Mouse (Mus musculus) kidney, embryonic 15.5 days (tissue): ENCODE data around the gene Tnfrsf11a. TPM values are rescaled to one million over a fixed set of nuclear protein-coding genes. Genes with fewer than 3 reads are reported as not detected.
A peak's percentile ranks its signal among the peaks of the same experiment; 100 is the strongest.

Source experiments
- ATAC-seq: fragments of 200-750 bp; cut with Nextera tagmentation; replicated peaks from 2 replicates; pipeline ENCODE4 v1.8.0; 2017; ENCODE audit warnings: moderate TSS enrichment; ENCODE audit not compliant: low FRiP score
- H3K27ac ChIP-seq: fragments of 300-500 bp; sonication (generic); 2 replicates; pipeline ENCODE4 v1.5.1; 2015; ENCODE audit warnings: mild to moderate bottlenecking, inconsistent platforms
- H3K27me3 ChIP-seq: fragments of 300-500 bp; sonication (generic); 2 replicates; pipeline ENCODE4 v1.6.1; 2015; ENCODE audit warnings: inconsistent platforms
- H3K36me3 ChIP-seq: fragments of 300-500 bp; sonication (generic); 2 replicates; pipeline ENCODE4 v1.6.1; 2015; ENCODE audit warnings: inconsistent platforms
- H3K4me1 ChIP-seq: fragments of 300-500 bp; sonication (generic); 2 replicates; pipeline ENCODE4 v1.6.1; 2015; ENCODE audit warnings: inconsistent platforms
- H3K4me2 ChIP-seq: fragments of 300-500 bp; sonication (generic); 2 replicates; pipeline ENCODE4 v1.6.1; 2015; ENCODE audit warnings: moderate library complexity, mild to moderate bottlenecking, inconsistent platforms
- H3K4me3 ChIP-seq: fragments of 300-500 bp; sonication (generic); replicated peaks from 2 replicates; pipeline ENCODE4 v1.5.1; 2015; ENCODE audit warnings: mild to moderate bottlenecking, inconsistent platforms
- H3K9ac ChIP-seq: fragments of 300-500 bp; sonication (generic); 2 replicates; pipeline ENCODE4 v1.6.1; 2015; ENCODE audit warnings: mild to moderate bottlenecking, inconsistent platforms
- H3K9me3 ChIP-seq: fragments of 300-500 bp; sonication (generic); replicated peaks from 2 replicates; pipeline ENCODE4 v1.6.1; 2016; ENCODE audit warnings: inconsistent platforms
- WGBS: fragments of 180-500 bp; shearing (Covaris S2); methylation state at CpG from one replicate; pipeline ENCODE4 v1.1.7; 2015; ENCODE audit warnings: mixed read lengths; 5-methylcytosine and 5-hydroxymethylcytosine counted together
- polyA plus RNA-seq: library from polyadenylated mRNA; unstranded; fragments of >200 nt; fragmentation: Nextera tagmentation; extraction: Ambion mirVana; gene quantifications from 2 replicates; pipeline ENCODE4 v1.2.1, GENCODE M21; 2015

The Tnfrsf11a gene
- polyA plus RNA-seq: 1.4 and 1.5 TPM in 2 replicates

- Histone ChIP-seq H3K9ac (peak within 1 kb of the TSS; percentile 60), H3K9me3 (no peaks in the 10 kb centered on the region), H3K4me1 (peaks cover 22% of the 10 kb centered on the region), H3K36me3 (no peaks in the 10 kb centered on the region), H3K4me3 (peak within 1 kb of the TSS; percentile 68), H3K27me3 (peaks cover 35% of the 10 kb centered on the region), H3K4me2 (peak within 1 kb of the TSS; percentile 99), H3K27ac (no peak within 1 kb of the TSS)
- WGBS: 3% methylated on average over 77 of the region's 77 CpGs
- ATAC-seq: peak; percentile 89
Measured at GRCm38 (mm10) chr1:105780457-105781364, at the start of gene Tnfrsf11a. Tnfrsf11a (plus strand) TSS chr1:105780718.

GRCm38 (mm10) chr1:105735318-105735717, 45.2 kb upstream of the Tnfrsf11a start:
- H3K4me1 ChIP-seq: no peaks in the 10 kb centered on the region
- H3K9me3 ChIP-seq: no peaks in the 10 kb centered on the region
- no peaks in the 10 kb centered on the region for H3K27me3 ChIP-seq
- no peak for ATAC-seq
- no peak overlapping the region for H3K9ac ChIP-seq
- H3K36me3 ChIP-seq: peaks cover 33% of the 10 kb centered on the region
- 84% methylated on average over 3 of the region's 3 CpGs for WGBS
- H3K27ac ChIP-seq: no peak overlapping the region
- H3K4me3 ChIP-seq: no peak overlapping the region
- H3K4me2 ChIP-seq: no peak overlapping the region

GRCm38 (mm10) chr1:105738334-105738733, 42.2 kb upstream of the Tnfrsf11a start:
- Histone ChIP-seq H3K4me1 (no peaks in the 10 kb centered on the region), H3K27ac (no peak overlapping the region), H3K36me3 (peaks cover 48% of the 10 kb centered on the region), H3K4me2 (no peak overlapping the region), H3K4me3 (no peak overlapping the region), H3K9ac (no peak overlapping the region), H3K27me3 (no peaks in the 10 kb centered on the region), H3K9me3 (no peaks in the 10 kb centered on the region)
- 71% methylated on average over 6 of the region's 6 CpGs for WGBS
- no peak for ATAC-seq

GRCm38 (mm10) chr1:105739493-105739892, 41.0 kb upstream of the Tnfrsf11a start:
- no peak overlapping the region for H3K4me2 ChIP-seq
- H3K9me3 ChIP-seq: no peaks in the 10 kb centered on the region
- no peak overlapping the region for H3K4me3 ChIP-seq
- H3K36me3 ChIP-seq: peaks cover 53% of the 10 kb centered on the region
- no peak overlapping the region for H3K9ac ChIP-seq
- ATAC-seq: no peak
- no peaks in the 10 kb centered on the region for H3K27me3 ChIP-seq
- H3K4me1 ChIP-seq: no peaks in the 10 kb centered on the region
- no peak overlapping the region for H3K27ac ChIP-seq

- no peak overlapping the region for H3K27ac ChIP-seq
- no peaks in the 10 kb centered on the region for H3K9me3 ChIP-seq
- no peak for ATAC-seq
- peaks cover 61% of the 10 kb centered on the region for H3K36me3 ChIP-seq
- H3K4me2 ChIP-seq: no peak overlapping the region
- H3K4me1 ChIP-seq: no peaks in the 10 kb centered on the region
- no peaks in the 10 kb centered on the region for H3K27me3 ChIP-seq
- H3K9ac ChIP-seq: no peak overlapping the region
- WGBS: 94% methylated on average over 1 of the region's 1 CpGs
- no peak overlapping the region for H3K4me3 ChIP-seq
Measured at GRCm38 (mm10) chr1:105742481-105742880, 38.0 kb upstream of the Tnfrsf11a start.

GRCm38 (mm10) chr1:105746444-105746843, 34.1 kb upstream of the Tnfrsf11a start:
- Histone ChIP-seq H3K27me3 (no peaks in the 10 kb centered on the region), H3K9me3 (no peaks in the 10 kb centered on the region), H3K9ac (no peak overlapping the region), H3K4me2 (no peak overlapping the region), H3K36me3 (peaks cover 69% of the 10 kb centered on the region), H3K27ac (peak overlapping the region; percentile 46), H3K4me1 (no peaks in the 10 kb centered on the region), H3K4me3 (no peak overlapping the region)
- peak; percentile 90 for ATAC-seq
- 64% methylated on average over 1 of the region's 1 CpGs for WGBS

- peaks cover 67% of the 10 kb centered on the region for H3K36me3 ChIP-seq
- no peaks in the 10 kb centered on the region for H3K4me1 ChIP-seq
- H3K4me2 ChIP-seq: no peak overlapping the region
- H3K9me3 ChIP-seq: no peaks in the 10 kb centered on the region
- 70% methylated on average over 5 of the region's 5 CpGs for WGBS
- H3K4me3 ChIP-seq: no peak overlapping the region
- H3K27me3 ChIP-seq: no peaks in the 10 kb centered on the region
- H3K27ac ChIP-seq: peak overlapping the region; percentile 46
- H3K9ac ChIP-seq: no peak overlapping the region
- ATAC-seq: peak; percentile 60; the same call in 1 of the 2 replicates
Measured at GRCm38 (mm10) chr1:105746858-105747596, 33.5 kb upstream of the Tnfrsf11a start.

GRCm38 (mm10) chr1:105748091-105748799, 32.3 kb upstream of the Tnfrsf11a start:
- WGBS: 93% methylated on average over 4 of the region's 4 CpGs
- H3K27me3 ChIP-seq: no peaks in the 10 kb centered on the region
- H3K36me3 ChIP-seq: peaks cover 70% of the 10 kb centered on the region
- H3K4me1 ChIP-seq: no peaks in the 10 kb centered on the region
- ATAC-seq: no peak
- no peak overlapping the region for H3K9ac ChIP-seq
- H3K4me3 ChIP-seq: no peak overlapping the region
- no peak overlapping the region for H3K4me2 ChIP-seq
- H3K27ac ChIP-seq: 0 out of 2 replicates have a peak overlapping the region, but pooled peaks have one; percentile 37
- H3K9me3 ChIP-seq: no peaks in the 10 kb centered on the region

DNA sequence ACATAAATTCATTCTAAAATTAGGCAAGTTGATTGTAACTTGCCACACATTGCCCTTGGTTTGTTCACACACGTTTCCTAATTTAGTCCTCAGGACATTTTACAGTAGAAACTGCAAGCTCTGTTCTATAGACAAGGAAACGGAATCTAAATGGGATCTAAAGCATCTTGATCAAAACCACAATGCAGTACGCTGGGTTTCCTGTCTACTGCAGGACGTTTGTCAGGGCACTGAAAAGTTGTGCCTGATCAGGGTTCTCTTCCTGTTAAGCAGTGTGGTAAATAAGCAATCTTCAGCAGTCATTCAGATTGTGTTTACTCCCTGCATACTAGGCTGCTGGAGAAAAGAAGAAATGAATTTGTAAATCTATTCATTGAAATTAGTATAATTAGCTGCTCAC, 28.3 kb upstream of the Tnfrsf11a start:
- Histone ChIP-seq H3K4me3 (no peak overlapping the region), H3K4me2 (no peak overlapping the region), H3K36me3 (peaks cover 51% of the 10 kb centered on the region), H3K9ac (no peak overlapping the region), H3K27ac (no peak overlapping the region), H3K4me1 (no peaks in the 10 kb centered on the region), H3K9me3 (no peaks in the 10 kb centered on the region), H3K27me3 (no peaks in the 10 kb centered on the region)
- WGBS: 71% methylated on average over 4 of the region's 4 CpGs
- no peak for ATAC-seq

GRCm38 (mm10) chr1:105752944-105753343, 27.6 kb upstream of the Tnfrsf11a start:
- no peak overlapping the region for H3K27ac ChIP-seq
- H3K27me3 ChIP-seq: no peaks in the 10 kb centered on the region
- ATAC-seq: no peak
- no peaks in the 10 kb centered on the region for H3K9me3 ChIP-seq
- H3K4me2 ChIP-seq: no peak overlapping the region
- WGBS: 93% methylated on average over 1 of the region's 1 CpGs
- H3K4me3 ChIP-seq: no peak overlapping the region
- H3K9ac ChIP-seq: no peak overlapping the region
- H3K36me3 ChIP-seq: peaks cover 45% of the 10 kb centered on the region
- no peaks in the 10 kb centered on the region for H3K4me1 ChIP-seq

DNA sequence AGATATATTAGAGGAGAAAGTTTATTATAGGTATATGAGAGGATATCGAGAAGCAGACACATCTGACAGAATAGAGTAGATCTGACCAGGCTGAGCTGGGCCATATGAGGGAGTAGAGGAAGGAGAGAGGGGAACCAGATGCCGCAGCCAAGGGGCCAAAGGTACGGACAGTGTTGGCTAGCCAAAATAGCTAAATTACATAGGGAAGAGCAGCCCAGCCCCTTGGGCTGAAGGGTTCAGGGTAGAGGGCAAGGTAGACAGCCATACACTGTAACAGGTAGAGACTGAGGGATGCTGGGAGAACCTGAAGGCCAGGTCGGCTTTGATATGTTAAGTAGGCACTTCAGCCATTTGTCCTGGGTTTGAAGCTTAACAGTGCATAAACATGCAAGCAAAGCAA, 21.7 kb upstream of the Tnfrsf11a start:
- Histone ChIP-seq H3K9ac (no peak overlapping the region), H3K27me3 (no peaks in the 10 kb centered on the region), H3K4me3 (no peak overlapping the region), H3K36me3 (0 out of 2 replicates have a peak, but pooled peaks cover 3% of the 10 kb centered on the region), H3K4me1 (no peaks in the 10 kb centered on the region), H3K4me2 (no peak overlapping the region), H3K27ac (no peak overlapping the region), H3K9me3 (peaks cover 12% of the 10 kb centered on the region; the same call in 1 of the 2 replicates)
- ATAC-seq: no peak
- 88% methylated on average over 4 of the region's 4 CpGs for WGBS
